Mouse (Mus musculus) liver, adult (tissue): ENCODE measurements at regions not wholly inside any gene's neighbourhood (a gene's known extent, or its start where the extent isn't known, plus 50 kb on each side); places are given as distances from the start of the nearest gene placed in this dataset.

Experiments
- GATA4 ChIP-seq: IDR thresholded peaks from 2 replicates; pipeline ENCODE4 v1.6.1; 2014; ENCODE audit warnings: mild to moderate bottlenecking, low read length; ENCODE audit not compliant: insufficient replicate concordance

GRCm38 (mm10) chr3:115615994-115616598 is 98.8 kb downstream of the S1pr1 start:
- no peak for TF ChIP-seq GATA4

DNA sequence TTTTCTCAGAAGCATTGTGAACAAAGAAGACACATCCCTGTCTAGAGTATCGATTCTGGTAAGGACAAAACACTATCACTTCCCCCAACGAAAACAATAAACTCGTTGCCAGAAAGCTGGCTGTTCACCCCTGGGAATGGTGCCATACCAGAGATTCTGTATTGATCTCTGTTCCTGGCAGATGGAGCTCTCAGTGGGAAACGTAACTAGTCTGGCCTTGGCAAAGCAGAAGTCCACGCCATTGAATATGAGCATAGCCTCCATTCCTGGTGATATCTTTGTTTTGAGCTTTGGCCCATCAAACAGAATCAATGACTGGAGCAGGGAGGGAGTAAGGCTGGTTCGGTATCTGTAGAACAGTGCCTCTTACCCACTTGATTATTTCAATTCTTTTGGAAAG is 102.0 kb downstream of the S1pr1 start:
- TF ChIP-seq GATA4, result peak; percentile 67; the same call in 1 of the 2 replicates

GRCm38 (mm10) chr3:115608087-115608486 is 106.8 kb downstream of the S1pr1 start:
- no peak for TF ChIP-seq GATA4

GRCm38 (mm10) chr3:115604734-115605279 is 110.1 kb downstream of the S1pr1 start:
- TF ChIP-seq GATA4, result no peak

- no peak for TF ChIP-seq GATA4
Measured at GRCm38 (mm10) chr3:115604267-115604666, 110.6 kb downstream of the S1pr1 start.

- no peak for TF ChIP-seq GATA4
Measured at GRCm38 (mm10) chr3:115603803-115604202, 111.1 kb downstream of the S1pr1 start.

DNA sequence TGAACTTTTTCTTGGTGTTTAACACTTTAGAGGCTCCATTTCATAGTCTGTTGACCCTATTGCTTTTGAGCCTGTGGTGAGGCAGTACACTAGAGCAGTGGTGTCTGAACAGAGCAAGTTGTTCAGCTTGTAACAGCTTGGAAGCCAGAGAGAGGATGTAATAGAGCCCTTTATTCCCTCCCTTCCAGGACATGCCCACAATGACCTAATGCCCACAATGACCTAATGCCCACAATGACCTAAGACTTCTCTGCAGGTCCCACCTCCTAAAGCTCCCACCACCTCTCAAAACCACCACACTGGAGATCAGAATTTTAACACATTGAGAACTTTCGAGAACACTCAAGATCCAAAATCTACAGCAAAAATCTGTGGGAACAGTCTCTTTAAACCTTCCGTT is 115.6 kb downstream of the S1pr1 start:
- TF ChIP-seq GATA4, result no peak

GRCm38 (mm10) chr3:115596523-115596922 is 118.3 kb downstream of the S1pr1 start:
- no peak for TF ChIP-seq GATA4

GRCm38 (mm10) chr3:115590716-115591115 is 124.2 kb downstream of the S1pr1 start:
- no peak for TF ChIP-seq GATA4

DNA sequence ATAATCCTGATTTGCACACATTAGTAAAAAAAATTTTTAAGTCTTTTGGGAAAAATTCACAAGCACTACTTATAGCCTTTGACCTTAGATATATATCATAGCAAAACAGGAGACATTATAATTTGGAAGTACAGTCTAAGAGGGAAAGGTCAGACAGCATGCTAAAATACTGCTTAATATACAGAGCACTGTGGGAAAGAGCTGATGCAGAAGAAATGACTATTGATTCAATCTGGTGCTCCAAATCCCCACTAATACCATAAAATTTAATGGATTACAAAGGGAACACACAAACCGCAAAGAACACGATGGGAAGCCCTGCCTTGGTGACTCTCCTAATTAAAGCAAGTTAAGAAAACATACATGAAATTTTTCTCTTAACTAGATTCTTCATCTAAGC is 126.3 kb downstream of the S1pr1 start:
- TF ChIP-seq GATA4, result no peak

- no peak for TF ChIP-seq GATA4
Measured at GRCm38 (mm10) chr3:115580131-115580932, 134.5 kb downstream of the S1pr1 start.

DNA sequence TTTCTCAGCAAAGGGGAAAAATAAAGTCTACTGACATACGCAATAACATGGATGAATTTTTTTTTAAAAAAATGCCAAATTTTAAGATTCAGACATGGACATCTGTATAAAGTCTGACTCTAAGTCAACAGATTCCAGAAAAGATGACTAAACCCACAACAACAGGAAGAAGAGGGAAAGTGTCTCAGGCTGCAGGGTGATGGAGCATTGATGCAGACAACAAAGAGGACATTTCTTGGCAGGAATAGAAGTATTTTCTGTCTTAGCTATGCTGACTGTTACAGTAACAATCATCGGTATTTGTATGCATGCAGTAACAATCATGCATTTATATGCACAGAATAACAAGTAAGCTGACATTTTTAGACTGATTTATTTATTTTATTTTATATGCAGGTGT is 139.5 kb downstream of the S1pr1 start:
- no peak for TF ChIP-seq GATA4

DNA sequence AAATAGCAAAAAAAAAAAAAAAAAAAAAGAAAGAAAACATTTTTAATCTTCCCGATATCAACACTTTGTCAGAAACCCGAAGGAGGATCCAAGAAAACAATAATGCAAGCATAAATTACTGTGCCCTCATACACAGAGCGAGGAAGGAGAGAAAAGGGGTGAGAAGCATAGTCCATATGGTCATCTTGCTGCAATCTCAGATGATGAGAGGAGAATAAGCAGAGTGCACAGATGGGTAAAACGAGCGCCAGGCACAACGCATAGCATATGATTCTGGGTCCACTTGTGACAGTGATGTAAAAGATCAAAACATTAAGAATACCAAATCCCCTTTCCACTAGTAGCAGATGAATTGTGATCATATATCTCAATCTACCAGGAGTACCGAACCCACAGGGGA is 152.1 kb downstream of the S1pr1 start:
- no peak for TF ChIP-seq GATA4

DNA sequence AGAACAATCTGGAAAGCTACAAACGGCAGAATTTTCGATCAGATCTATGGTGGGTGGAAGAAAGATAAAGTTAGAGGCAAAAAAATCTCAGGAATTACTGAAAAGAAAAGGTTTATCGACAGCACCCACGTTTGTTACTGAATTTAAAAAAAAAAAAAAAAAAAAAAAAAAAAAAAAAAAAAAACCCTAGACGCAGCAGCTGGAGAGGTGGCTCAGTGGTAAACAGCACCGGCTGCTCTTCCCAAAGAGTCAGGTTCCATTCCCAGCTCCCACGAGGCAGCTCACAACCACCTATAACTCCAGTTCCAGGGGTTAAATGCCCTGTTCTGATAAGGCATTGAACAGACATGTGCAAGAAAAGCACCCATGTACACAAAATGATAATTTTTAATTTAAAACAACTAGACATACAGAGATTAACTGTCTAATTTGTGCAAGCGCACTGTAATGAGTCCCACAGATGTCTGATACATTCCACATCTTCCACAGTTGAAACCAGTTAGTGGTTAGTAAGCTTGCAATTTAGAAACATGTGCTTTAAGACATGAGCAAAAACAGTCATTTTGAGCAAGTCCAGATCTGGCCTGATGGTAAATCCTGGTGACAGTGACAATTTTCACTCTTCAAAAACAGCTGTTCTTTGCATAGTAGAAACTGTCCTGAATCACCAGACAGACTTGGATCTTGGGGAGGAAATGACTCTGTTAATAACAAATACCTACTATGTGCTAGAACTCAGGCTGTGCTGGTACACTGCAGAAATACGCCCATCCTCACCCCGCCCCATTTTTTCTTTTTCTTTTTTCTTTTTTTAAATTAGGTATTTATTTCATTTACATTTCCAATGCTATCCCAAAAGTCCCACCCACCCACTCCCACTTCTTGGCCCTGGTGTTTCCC is 159.8 kb downstream of the S1pr1 start:
- no peak for TF ChIP-seq GATA4

GRCm38 (mm10) chr3:115553848-115554515 is 160.9 kb downstream of the S1pr1 start:
- no peak for TF ChIP-seq GATA4

DNA sequence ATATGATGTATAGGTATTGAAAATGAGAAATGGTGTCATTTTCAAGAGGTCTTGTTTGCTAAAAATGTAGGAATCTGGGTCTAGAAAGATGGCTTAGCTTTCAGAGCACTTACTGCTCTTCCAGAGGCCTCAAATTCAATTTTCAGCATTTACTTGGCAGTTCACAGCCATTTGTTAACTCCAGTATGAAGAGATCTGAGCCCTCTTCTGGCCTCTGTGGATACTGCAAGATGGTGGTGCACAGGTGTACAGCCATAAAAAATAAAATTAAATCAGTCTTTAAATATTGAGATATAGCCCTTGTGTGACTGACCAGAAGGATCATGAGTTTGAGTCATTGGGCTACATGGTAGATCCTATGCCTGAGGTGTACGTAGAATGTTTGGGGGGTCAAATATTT is 173.1 kb downstream of the S1pr1 start:
- TF ChIP-seq GATA4, result no peak
